Mouse (Mus musculus) heart, adult 2 months (tissue): ENCODE data around the gene Hcfc2.

Experiments used
- CTCF ChIP-seq: fragments of 200-600 bp; IDR thresholded peaks from 2 replicates; pipeline ENCODE4 v1.8.1; 2022; ENCODE audit warnings: antibody characterized with exemption, mild to moderate bottlenecking, moderate library complexity
- EP300 ChIP-seq: fragments of 200-500 bp; IDR thresholded peaks from 2 replicates; pipeline ENCODE4 v1.6.1; 2011; ENCODE audit warnings: low read depth, low read length, control low read depth; ENCODE audit not compliant: insufficient read depth
- POLR2A ChIP-seq: fragments of 200-500 bp; IDR thresholded peaks from 2 replicates; pipeline ENCODE4 v1.6.1; 2011; ENCODE audit warnings: mild to moderate bottlenecking, low read depth, low read length, control low read depth; ENCODE audit not compliant: insufficient read depth

DNA sequence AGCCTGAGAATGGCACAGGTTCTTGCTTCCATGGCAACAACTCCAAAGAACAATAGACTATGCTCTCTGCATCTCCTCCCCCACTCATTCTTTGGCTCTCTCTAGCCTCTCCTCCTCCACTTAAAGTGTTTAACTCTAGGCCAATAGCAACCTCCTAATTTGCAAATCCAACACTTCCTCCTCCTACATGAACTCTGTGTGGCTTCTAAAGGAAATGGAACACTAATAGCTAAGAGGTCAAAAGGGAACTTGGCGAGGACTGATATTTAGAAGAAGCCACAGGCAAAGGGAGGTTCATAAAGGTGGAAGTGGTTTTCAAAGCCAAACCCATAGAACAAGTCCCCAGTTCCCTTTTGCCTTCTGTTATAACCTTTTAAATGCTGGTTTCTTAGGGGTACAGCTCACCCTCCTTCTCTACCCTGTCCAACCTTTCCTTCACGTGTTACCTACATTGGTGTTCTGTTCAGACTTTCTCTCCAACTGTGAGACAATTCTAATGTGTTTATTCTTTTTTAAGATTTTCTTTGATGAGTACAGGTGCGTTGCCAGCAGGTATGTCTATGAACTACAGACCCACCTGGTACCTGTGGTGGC lies 1.4 kb downstream of the Hcfc2 start:
- TF ChIP-seq CTCF, result no peak
- no peak for TF ChIP-seq POLR2A
- TF ChIP-seq EP300, result no peak
